Mouse (Mus musculus) forelimb bud, embryonic 11.5 days (tissue): ENCODE results near the gene Flt1.

Source experiments
- DNase-seq: peaks from one replicate; pipeline ENCODE4 v3.0.0-alpha.2; 2012; ENCODE audit warnings: low read depth, low spot score

Flt1 gene

DNA sequence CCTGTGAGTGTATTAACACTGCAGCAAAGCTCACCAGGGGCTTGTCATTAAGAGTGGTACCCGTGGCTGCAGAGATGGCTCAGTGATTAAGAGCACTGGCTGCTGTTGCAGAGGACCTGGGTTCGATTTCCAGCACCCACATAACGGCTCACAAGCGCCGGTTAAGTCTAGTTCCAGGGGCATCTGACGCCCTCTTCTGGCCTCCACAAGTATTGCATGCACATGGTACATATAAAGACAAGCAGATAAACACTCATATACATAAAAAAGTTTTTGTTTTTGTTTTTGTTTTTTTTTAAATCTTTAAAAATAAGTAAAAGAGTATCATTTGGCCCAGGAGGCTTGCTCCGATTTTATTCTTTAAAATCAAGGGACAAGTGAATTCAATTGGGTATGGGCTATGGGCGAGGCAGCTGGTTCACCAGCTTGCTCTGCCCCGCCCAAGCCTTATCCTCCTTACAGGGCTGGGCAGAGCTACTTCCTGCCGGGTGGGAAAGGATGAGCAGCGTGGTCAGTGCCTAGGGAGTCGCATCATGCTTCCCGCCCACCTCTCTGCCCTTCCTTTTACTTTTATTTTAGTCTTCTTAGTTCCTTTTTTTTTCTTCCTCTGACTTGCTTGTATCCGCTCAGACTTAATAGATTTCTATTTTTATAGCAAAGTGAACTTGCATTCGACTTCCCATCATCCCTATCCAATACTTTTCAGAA is 57.0 kb downstream of the Flt1 start:
- no peak for DNase-seq

DNA sequence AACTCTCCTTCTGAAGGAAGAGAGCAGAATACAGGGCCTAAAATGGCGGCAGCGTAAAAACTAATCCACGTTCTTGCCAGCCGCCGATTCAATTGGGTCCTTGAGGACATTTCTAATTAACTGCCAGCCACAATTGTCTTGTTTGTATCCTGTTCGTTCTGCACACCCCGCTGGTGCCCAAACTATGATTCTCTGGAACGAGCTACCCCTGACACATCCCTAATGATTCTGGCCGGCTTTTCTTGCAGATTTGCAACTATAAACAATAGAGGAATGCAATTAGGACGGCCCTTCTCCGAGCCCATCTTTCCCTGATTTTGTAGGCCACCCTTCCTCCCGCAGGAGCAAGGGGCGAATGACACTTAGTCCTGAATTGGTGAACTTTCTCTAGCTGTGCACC is 59.9 kb downstream of the Flt1 start:
- DNase-seq, result no peak

DNA sequence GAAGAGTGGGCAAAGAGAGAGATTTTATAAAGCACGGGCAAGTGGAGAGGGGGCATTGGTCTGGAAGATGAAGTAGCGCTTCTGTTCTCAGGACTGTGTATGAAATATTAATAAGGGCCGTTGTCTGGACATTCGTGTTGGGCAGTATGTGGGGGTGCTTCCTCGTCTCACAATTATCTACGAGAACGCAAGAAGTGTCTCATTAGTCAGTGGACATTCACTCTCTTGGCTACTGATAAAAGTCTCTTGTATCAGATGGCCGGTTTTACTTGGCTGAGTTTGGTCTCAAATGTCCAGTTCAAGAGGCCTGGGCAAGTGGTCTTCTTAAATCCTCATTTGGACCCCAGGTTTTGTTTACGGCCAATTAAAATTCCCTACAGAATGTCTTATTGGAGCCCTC is 60.4 kb downstream of the Flt1 start:
- no peak for DNase-seq

DNA sequence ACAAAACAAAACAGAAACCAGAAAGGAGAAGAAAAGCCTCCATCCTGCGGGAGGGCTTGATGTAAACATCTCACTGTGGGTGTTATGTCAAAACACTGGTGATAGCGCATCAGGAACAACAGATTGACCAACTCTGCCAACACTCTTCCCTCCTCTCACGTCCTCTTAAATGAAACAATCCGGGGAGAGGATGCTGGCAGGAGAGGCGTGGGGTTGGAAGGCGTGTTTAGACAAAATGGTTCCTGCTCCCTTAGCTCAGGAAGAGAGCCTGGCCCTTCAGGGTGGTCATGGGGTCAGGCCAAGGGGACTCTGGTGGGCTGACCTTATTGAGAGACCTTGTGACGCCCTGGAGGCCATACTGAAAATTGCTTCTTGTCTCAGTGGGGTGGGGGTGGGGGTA is 65.9 kb downstream of the Flt1 start:
- DNase-seq, result no peak

DNA sequence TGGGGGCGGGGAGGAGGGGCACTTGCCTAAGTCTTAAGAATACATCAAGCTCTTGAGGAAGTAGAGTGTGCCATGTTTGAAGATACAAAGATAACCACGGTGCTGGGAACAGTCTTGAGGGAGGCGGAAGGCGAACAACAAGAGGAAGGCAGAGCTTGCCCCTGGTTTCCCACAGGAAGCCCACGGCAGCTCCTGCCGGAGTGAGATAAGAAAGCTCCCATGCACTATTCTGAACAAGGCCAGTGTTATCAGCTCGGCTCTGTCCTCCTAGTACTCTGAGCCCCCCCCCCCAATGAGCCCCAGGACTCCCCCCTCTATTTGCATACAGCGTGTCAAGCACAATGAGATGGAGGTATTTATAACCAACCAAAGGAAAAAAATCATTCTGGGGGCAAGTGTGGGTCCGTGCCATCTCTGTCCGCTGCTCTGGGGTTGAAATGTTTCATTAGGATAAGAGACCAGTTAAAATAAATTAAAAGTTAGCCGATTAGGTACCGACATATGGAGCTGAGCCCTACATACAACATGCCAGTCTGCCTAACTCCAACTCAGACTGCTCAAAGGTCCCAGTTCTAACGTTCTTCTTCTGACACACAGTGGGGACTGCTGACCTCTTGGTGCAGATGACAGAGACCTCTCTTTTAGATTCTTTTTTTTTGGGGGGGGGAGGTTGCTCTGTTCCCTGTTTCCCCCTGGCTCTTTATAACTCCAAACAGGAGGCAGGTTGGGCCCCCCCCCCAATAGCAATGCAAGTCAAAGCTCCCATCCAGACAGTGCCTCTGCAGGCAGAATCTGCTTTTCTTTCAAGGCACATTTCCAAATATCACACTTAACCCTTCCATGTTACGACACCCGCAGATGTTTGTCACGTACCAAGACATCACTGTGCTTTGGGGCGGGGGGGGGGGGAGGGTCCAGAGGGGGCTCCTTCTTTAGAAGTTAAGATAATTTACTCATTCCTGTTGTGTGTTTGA is 67.6 kb downstream of the Flt1 start:
- DNase-seq, result no peak

DNA sequence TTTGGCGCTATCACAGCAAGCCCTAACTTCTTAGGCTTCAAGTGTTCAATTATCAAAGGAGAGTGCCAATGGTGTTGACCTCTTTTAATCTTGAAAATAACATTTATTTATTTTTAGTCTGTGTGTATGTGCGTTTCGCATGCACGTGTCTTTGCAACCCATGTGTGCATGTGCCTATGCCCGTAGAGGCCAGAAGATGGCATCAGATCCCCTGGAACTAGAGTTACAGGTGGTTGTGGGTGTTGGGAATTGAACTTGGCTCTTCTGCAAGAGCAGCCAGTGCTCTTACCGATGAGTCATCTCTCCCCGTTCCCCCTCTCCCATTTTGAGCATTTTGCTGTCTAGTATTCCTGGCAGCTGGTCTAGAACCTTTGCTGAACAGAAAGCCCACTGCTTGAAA is 70.0 kb downstream of the Flt1 start:
- DNase-seq, result no peak

DNA sequence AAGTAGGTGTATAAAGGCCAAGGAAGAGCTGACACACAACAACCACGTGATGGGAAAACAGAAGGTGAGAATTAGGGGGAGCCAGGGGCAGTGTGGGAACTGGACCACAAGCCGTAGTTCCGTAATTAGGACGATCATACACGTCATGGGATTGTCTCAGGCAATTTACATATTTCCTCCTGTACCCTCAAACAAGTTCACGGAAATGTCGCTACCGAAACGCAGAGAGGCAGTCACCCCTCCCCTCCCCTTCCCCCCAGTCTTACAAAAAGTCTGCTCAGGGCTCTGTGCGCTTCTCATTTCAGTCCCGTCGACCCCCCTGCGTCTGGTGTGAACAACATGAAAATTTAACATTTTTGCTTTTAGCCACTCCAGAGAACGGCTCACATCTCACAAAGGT is 74.6 kb downstream of the Flt1 start:
- DNase-seq, result no peak

DNA sequence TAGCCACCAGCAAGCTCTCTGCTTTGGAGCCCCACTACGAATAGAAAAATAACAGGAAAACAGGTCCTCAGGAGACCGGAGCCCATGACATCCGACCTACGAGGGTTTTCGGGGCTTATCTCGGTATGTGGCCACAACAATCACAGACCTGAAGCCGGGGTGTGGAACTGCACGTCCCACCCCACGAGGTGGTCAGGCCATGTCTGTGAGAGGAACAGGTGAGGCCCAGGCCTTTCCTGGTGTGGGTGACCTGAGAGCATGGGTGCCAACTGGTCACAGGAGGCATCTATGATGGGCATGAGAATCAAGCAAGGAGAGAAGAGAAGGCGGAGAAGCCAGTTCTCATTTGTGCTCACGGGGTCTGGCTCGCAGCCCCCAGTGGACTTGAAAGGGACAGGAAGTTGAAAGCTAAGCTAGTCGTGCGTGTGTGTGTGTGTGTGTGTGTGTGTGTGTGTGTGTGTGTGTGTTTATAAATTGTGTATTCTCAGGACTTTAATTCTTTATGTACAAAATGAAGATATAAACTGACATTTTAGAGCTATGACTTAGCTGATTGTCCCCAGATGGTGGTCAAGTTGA is 79.4 kb downstream of the Flt1 start:
- DNase-seq, result no peak

DNA sequence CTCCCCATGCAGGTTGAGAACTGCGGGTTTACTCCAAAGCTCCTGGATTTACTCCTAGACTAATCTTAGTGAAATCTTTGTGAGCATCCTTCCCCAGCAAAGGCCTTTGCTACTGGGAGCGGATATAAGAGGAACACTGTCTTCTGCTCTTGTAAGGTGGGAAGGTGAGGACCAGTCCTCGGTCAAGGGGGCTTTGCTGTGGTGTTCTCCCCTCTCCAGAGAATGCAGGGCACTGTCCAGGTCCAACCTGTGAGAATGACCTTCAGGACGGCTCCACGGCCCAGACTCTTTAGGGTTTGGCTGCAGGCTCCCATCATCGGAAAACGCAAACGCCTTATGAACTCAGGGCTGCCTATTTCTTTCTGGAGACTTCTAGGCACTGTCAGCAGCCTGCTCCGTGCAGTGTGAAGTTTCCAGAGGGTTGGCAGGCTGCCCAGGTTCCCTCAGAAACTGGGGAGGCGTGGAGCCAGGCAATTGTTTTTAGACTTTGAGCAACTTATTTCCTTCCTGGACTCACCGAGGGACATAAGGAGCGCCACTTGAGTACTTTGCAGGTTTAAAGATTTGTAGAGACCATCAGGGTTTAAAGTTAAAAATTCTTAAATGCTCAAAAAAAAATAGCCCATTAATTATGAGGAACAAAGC is 80.7 kb downstream of the Flt1 start:
- DNase-seq, result no peak

DNA sequence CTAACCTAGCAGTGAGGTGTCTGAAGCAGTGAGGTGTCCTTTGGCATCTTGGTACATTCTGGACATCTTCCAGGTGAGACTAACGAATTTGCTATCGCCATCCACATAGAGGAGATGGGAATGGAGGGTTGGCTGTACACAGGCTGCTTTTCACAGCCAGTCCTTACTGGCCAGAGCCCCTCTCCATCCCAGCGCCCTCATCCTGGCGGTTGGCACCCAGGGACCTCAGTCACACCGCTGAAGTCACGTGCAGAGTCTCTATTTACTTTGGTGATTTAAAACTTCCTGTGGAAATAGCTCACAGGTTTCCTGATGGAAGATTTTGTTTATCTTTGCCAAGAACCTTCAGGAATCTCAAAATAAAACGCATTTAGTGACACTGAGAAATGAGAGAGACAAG is 84.4 kb downstream of the Flt1 start:
- no peak for DNase-seq

DNA sequence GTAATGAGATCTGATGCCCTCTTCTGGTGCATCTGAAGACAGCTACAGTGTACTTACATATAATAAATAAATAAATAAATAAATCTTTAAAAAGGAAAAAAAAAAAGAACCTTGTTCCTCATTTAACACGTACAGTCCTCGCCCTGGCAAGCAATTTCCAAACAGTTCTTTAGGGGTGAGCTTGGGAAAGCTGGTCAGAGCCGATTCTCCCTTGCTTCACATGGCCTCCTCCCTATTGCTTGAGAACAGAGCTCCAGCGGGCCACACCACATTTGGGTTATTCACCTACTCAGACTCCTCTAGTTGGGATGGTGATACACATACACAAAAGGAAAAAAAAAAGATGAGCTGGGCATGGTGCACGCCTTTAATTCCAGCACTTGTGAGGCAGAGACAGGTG is 85.9 kb downstream of the Flt1 start:
- no peak for DNase-seq

DNA sequence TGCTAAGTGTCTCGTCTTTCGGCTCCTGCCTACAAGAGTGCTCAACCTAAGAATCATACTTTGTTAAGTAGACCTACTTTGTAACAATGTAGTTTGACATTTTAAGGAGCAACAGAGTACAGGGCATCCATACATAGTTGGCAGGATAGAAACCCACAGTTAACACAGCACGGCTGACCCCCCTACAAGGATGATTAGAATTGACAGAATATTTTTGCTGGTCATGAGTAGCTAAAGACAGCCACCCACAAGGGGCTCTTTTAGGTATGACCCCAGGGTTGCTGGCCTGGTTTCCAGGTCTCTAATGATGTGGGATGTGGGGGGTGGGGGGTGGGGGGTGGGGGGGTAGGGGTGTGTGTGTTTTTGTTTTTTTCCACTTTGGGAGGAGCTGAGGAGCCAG is 89.1 kb downstream of the Flt1 start:
- no peak for DNase-seq

DNA sequence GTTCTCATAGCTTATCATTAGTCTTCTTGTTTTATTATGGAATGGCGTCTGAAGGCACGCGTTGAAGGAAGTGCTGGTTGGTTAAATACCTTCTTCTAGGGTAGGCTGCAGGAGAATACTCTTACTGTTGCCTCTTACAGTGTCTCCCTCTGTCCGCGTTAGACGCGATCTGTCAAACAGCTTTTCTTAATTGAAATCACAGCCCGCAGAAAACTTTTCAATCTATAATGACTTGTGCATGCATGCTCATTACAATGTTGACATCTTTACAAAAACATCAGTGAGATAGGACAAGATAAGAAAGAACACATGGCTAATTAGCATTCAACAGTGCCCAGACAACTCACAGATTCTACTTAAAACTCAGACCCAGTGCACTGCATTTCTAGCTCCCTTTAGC is 89.9 kb downstream of the Flt1 start:
- DNase-seq, result no peak

DNA sequence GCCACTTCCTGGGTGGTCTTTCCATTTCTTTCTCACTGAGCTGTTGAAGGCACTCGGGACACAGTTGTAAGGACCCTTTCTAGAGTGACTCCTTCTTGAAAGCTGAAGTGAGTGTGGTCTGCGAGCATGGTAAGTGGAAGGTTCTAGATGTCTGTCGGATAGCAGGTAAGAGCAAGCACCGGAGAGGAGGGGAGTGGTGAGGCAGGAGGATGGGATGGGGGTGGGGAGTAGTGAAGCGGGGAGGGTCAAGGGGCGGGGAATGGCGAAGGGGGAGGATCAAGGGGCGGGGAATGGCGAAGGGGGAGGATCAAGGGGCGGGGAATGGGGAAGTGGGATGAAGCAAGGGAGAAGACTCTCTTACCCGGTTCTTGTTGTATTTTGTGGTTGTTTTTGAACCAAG is 91.8 kb downstream of the Flt1 start:
- no peak for DNase-seq

DNA sequence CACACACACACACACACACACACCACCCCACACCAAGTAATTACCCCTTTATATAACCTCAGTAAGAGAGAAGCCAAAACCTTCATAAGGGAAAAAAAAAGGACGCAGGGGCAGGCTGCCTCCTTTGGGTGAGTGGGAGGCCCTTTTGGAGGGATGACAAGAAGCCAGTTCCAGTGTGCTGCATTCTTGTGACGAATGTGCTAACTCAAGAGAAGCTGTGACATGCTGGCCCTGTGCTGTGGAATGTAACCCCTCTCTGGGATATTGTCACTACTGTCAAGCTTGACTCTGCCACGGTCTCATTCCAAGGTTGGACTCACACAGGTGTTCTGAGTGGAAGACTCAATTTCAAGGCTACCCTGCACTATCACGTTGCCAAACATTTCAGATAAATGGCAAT is 93.1 kb downstream of the Flt1 start:
- no peak for DNase-seq

DNA sequence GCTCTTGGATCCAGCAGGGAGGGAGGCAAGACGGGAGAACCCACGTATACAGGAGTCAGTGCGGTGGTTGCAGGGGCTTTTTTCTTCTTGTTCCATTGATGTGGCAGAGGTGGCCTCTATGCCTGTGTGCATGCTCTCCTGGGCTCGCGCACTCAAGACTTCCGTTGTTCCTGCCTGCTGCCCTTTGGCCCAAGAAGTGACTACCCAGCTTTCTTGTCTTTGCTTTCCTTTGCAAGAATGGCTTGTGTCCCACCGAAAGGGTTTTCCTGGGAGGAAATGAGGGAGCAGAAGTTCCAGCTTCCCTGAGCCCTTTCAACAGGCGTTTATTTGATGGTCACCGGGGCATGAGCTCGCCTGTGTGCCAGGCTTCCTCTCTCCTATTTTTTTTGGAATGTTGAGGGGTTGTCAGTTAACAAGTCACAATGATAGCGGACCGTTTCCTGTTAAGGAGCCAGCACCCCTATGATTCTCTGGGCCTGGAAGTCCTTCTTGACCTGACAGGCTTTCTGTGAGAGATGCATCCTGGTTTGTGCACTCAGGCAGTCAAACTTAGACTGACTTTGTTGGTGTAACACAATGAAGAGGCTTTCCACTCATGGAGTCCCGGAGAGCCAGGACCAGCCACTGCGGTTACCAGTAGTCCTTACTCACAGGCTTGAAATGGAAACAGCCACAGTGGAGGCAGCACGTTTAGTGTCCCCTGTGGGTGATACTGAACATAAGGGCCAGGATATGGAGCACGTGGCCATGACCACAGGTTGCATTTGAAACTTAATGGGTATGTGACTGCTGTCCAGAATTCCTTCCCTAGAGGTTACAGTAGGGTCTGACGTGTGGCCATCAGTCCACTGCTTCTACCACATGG is 95.2 kb downstream of the Flt1 start:
- no peak for DNase-seq

DNA sequence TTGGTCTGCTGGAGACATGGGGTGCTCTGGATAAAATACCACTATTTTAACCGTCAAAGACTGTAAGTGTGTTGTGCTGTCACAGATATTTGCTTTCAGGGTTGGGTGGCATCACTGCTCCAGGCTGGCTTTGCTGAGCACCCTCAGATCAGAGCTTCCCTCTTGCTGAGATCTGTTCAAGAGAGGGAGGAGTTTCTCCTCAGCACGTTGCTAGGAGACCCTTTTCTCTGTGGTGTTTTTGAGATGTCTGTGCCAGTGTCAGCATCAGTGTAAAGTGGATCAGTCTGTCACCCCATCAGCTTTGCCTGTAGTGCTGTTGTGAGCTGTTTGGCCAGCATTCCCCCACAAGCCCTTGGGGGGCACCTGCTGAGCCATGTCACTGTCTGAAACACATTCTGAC is 98.9 kb downstream of the Flt1 start:
- DNase-seq, result no peak

DNA sequence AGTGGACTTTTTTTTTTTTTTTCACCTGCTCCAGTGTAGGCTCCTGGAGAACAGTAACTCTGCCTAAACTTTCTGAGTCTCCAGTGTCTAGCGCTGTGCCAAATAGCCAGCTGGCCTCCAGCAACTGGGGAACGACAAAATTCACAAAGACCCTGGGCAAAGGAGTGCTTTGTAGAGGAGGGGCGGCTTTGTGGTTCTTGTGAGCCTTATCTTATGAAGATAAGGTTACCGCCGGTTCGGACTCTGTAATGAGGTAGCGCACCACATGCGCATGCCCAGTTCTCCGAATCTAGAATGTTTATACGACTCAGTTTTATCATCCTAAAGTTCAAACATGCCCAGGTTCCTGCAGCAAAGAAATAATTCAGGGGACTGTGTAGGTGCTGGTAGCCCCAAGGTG is 102.1 kb downstream of the Flt1 start:
- DNase-seq, result no peak

DNA sequence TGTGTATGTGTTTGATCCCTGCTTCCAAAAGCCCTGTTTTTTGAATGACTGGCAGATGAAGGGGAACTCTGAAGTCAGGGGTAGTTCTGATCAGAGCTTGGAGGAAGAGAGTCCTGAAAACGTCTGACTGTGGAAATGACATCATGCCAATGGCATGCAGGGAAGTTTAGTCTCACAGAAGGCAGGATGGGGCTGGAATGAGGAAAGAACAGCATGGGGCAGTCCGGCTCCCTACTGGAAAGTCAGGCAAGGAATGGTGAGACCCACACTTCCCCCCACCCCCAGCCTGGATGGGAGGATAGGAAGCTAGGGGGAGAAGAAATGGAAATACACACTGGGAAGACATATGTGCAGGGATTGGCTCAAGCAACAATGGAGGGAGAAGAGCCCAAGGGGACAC is 105.6 kb downstream of the Flt1 start:
- DNase-seq, result peak; percentile 54

DNA sequence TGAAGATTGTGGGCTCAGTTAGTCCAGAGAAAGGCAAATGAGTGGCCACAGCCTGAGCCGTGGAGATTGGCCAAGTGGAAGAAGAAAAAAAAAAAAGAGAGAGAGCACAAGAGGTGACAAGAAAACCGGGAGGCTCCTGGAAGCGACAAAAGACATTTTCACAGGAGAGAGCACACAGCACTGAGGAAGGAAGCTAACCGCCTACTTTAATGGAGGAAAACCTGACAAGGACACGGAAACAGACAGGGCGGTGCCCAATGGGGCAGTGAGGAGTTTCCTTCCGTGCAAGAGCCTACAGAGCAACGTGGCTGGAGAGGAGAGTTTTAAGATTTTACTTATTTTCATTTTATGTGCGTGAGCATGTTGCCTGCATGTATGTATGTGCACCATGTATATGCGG is 107.6 kb downstream of the Flt1 start:
- DNase-seq, result no peak

DNA sequence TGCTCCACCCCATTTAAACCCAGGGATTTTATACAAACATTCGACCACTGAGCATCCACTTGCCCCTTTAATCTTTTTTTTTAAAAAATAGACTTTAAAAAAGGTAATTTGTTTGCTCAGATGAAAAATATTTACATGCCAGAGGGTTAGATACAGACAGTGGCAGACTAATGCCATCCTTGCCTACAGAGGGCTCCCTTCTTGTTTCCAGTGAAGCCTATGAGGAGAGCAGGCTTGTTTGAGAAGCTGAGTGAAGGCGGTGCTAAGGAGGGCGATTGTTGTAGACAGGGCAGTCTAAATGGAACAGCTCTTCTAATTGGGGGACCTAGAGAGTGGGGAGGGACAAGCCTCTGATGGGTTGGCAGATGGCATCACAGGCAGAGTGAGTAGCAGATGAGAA is 109.4 kb downstream of the Flt1 start:
- DNase-seq, result no peak
